Mouse (Mus musculus) embryonic facial prominence, embryonic 11.5 days (tissue): ENCODE data around the gene Phykpl. TPM values are rescaled to one million over a fixed set of nuclear protein-coding genes. Genes with fewer than 3 reads are reported as not detected.
A peak's percentile ranks its signal among the peaks of the same experiment; 100 is the strongest.

Experiments used
- ATAC-seq: fragments of 200-750 bp; cut with Nextera tagmentation; replicated peaks from 2 replicates; pipeline ENCODE4 v1.8.0; 2017; ENCODE audit warnings: low read depth; ENCODE audit not compliant: insufficient number of reproducible peaks, low FRiP score, low TSS enrichment
- DNase-seq: peaks from one replicate; pipeline ENCODE4 v3.0.0-alpha.2; 2015; ENCODE audit warnings: low spot score
- H3K27ac ChIP-seq: fragments of 300-500 bp; sonication (generic); replicated peaks from 2 replicates; pipeline ENCODE4 v1.5.1; 2014; ENCODE audit warnings: mild to moderate bottlenecking, low read depth, low read length, control low read depth
- H3K27me3 ChIP-seq: fragments of 300-500 bp; sonication (generic); 2 replicates; pipeline ENCODE4 v1.6.1; 2014; ENCODE audit warnings: mild to moderate bottlenecking, low read length, moderate library complexity, mixed read lengths; ENCODE audit not compliant: control insufficient read depth, insufficient read depth
- H3K36me3 ChIP-seq: fragments of 300-500 bp; sonication (generic); replicated peaks from 2 replicates; pipeline ENCODE4 v1.6.1; 2014; ENCODE audit warnings: low read depth, mild to moderate bottlenecking, low read length, moderate library complexity, mixed read lengths; ENCODE audit not compliant: control insufficient read depth, insufficient read depth
- H3K4me1 ChIP-seq: fragments of 300-500 bp; sonication (generic); 2 replicates; pipeline ENCODE4 v1.6.1; 2014; ENCODE audit warnings: low read length, mixed read lengths; ENCODE audit not compliant: control insufficient read depth, insufficient read depth
- H3K4me2 ChIP-seq: fragments of 300-500 bp; sonication (generic); 2 replicates; pipeline ENCODE4 v1.6.1; 2014; ENCODE audit warnings: low read depth, mild to moderate bottlenecking, control low read depth, low read length, moderate library complexity
- H3K4me3 ChIP-seq: fragments of 300-500 bp; sonication (generic); 2 replicates; pipeline ENCODE4 v1.5.1; 2014; ENCODE audit warnings: low read depth, low read length, control low read depth
- H3K9ac ChIP-seq: fragments of 300-500 bp; sonication (generic); replicated peaks from 2 replicates; pipeline ENCODE4 v1.6.1; 2014; ENCODE audit warnings: mild to moderate bottlenecking, control low read depth, low read length
- H3K9me3 ChIP-seq: fragments of 300-500 bp; sonication (generic); replicated peaks from 2 replicates; pipeline ENCODE4 v1.6.1; 2016; ENCODE audit warnings: mild to moderate bottlenecking, low read length, inconsistent platforms, mixed read lengths; ENCODE audit not compliant: control insufficient read depth
- WGBS: fragments of 180-500 bp; shearing (Covaris S2); extraction: QIAGEN DNeasy Blood & Tissue Kit; methylation state at CpG from one replicate; pipeline ENCODE4 v1.1.7; 2014; 5-methylcytosine and 5-hydroxymethylcytosine counted together
- polyA plus RNA-seq: library from polyadenylated mRNA; unstranded; fragments of >200 nt; fragmentation: Nextera tagmentation; extraction: Ambion mirVana; gene quantifications from 2 replicates; pipeline ENCODE4 v1.2.1, GENCODE M21; 2014

Phykpl gene
- polyA plus RNA-seq, 1 experiment from 2014 or later, result 8.7 TPM

DNA sequence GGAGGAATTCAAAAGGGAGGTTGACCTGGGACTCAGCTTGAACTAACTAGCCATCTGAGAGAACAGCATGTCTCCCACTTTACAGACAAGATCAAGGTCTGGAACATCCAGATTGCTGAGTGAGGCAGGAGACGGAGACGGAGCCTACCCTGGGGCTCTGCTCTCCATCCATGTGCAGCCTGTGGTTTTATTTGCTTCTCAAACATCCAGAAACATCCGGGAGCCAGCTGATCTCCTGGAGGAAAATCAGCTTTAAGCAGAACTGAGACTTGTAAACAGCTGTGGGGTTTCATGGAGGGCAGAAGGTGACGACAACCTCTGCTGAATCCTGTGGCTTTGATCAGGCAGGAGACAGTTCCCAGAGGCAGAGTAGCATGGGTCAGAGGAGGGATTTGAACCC lies 38.7 kb upstream of the Phykpl start:
- Histone ChIP-seq H3K4me1 (peaks cover 8% of the 10 kb centered on the region), H3K9me3 (no peaks in the 10 kb centered on the region), H3K4me3 (no peak overlapping the region), H3K4me2 (no peak overlapping the region), H3K9ac (no peak overlapping the region), H3K27me3 (no peaks in the 10 kb centered on the region), H3K27ac (no peak overlapping the region), H3K36me3 (no peaks in the 10 kb centered on the region)
- 42% methylated on average over 4 of the region's 4 CpGs for WGBS
- DNase-seq (no peak), ATAC-seq (no peak)

DNA sequence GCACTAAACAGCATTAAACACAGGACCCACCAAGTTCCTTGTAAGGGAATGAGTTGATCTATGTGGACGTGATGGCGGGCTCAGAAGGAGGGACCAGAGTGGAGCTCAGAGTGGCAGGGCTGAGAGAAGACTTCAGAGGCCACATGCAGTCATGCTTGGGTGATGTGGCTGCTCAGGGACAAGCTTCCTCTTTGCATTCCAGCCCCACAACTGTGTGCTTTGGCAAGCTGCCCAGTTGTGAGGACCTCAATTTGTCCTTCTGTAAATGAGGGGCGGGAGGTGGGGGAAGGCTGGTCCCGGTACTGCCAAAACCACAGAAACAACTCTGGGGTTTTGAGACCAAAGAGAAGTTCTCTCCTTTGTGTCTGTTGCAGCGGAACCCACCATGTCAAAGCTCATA lies 33.3 kb upstream of the Phykpl start:
- WGBS, result 82% methylated on average over 5 of the region's 5 CpGs
- no peaks in the 10 kb centered on the region for H3K4me1 ChIP-seq
- H3K4me3 ChIP-seq, result no peak overlapping the region
- no peak overlapping the region for H3K27ac ChIP-seq
- no peaks in the 10 kb centered on the region for H3K9me3 ChIP-seq
- no peaks in the 10 kb centered on the region for H3K36me3 ChIP-seq
- no peaks in the 10 kb centered on the region for H3K27me3 ChIP-seq
- ATAC-seq, result no peak
- H3K4me2 ChIP-seq, result no peak overlapping the region; the same call in 1 of the 2 replicates
- no peak for DNase-seq
- H3K9ac ChIP-seq, result no peak overlapping the region

DNA sequence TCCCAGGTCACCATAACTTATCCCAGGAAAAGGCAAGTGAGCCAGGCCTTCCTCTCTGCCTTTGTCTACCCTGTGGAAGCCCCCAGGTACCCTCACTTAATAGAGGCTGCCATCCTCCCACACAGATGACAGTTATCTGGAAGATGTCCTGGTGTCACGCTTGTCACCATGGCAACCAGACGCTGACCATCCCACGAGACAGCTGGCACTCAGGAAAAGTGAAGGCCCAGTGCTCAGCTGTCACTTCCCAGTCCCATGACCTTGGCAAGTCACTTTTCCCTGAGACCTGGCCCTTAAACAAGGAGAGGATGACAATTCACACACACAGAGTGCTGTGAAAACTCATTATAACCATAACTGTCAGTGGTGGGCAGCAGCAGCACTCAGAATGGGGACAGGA lies 32.5 kb upstream of the Phykpl start:
- no peak overlapping the region for H3K4me3 ChIP-seq
- H3K4me2 ChIP-seq, result no peak overlapping the region
- no peak overlapping the region for H3K9ac ChIP-seq
- no peaks in the 10 kb centered on the region for H3K27me3 ChIP-seq
- DNase-seq (no peak), ATAC-seq (no peak)
- H3K9me3 ChIP-seq, result no peaks in the 10 kb centered on the region
- no peaks in the 10 kb centered on the region for H3K4me1 ChIP-seq
- H3K36me3 ChIP-seq, result no peaks in the 10 kb centered on the region
- H3K27ac ChIP-seq, result no peak overlapping the region
- 73% methylated on average over 3 of the region's 3 CpGs for WGBS

DNA sequence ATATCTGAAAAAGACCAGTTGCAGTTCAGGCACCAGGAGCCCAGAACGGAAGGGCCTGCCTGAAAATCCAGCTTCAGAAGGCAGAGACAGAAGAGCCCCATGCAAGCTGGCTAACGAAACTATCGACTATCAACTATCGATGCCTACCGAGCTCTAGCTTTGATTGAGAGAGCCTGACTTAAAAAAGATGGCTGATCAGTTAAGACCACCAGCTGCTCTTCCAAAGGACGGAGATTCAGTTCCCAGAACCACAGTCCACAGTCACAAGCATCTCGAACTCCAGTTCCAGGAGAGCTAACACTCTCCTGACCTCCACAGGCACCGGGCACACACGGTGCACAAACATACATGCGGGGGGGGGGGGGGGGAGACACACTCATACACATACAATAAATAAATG lies 30.0 kb upstream of the Phykpl start:
- H3K4me2 ChIP-seq, result no peak overlapping the region
- WGBS, result 67% methylated on average over 10 of the region's 10 CpGs
- no peak overlapping the region for H3K4me3 ChIP-seq
- H3K9ac ChIP-seq, result no peak overlapping the region
- DNase-seq, result peak; percentile 36
- H3K27me3 ChIP-seq, result no peaks in the 10 kb centered on the region
- H3K27ac ChIP-seq, result no peak overlapping the region
- H3K9me3 ChIP-seq, result no peaks in the 10 kb centered on the region
- H3K4me1 ChIP-seq, result no peaks in the 10 kb centered on the region
- H3K36me3 ChIP-seq, result no peaks in the 10 kb centered on the region
- ATAC-seq, result no peak

DNA sequence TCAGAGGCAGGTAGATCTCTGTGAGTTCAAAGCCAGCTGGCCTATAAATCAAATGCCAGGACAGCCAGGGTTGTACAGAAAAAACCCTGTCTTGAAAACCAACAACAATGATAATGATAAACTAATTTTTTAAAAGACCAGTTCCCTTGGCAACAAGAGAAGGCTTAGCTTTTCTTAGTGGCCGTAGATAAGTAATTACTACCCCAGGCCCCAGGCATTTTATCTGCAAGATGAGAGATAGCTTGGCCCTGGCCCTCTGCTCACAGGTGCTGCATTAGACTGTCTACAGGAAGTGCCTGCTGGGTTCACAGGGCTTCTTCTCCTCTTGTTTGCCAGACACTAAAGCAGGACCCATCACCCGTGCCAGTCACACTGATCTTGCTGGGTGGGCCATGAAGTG lies 29.5 kb upstream of the Phykpl start:
- no peak for ATAC-seq

DNA sequence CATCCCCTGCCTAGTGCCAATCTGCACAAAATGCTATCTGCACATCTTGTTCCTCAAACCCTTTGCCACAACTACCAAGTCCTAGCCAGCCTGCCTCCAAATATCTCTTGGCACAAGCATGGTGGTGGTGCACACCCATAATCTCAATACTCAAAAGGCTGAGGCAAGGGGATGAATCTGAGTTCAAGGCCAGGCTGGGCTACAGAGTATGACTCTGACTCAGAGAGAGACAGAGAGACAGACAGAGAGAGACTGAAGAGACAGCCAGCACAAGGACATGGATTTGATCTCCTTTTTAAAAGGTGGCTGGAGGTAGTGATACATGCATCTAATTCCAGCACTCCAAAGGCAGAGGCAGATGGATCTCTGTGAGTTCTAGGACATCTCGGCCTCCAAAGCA lies 21.3 kb upstream of the Phykpl start:
- no peak for ATAC-seq
- Histone ChIP-seq H3K4me2 (no peak overlapping the region), H3K27ac (no peak overlapping the region), H3K4me3 (no peak overlapping the region), H3K9me3 (no peaks in the 10 kb centered on the region), H3K4me1 (no peaks in the 10 kb centered on the region), H3K9ac (no peak overlapping the region), H3K27me3 (no peaks in the 10 kb centered on the region), H3K36me3 (no peaks in the 10 kb centered on the region)
- 85% methylated on average over 1 of the region's 1 CpGs for WGBS
- DNase-seq, result no peak

More for the DNA sequence above, 29.5 kb upstream of the Phykpl start:
- no peaks in the 10 kb centered on the region for H3K27me3 ChIP-seq
- no peak for DNase-seq
- 53% methylated on average over 2 of the region's 2 CpGs for WGBS
- no peaks in the 10 kb centered on the region for H3K9me3 ChIP-seq
- H3K27ac ChIP-seq, result no peak overlapping the region
- no peak overlapping the region for H3K4me2 ChIP-seq
- no peak overlapping the region for H3K9ac ChIP-seq
- no peaks in the 10 kb centered on the region for H3K4me1 ChIP-seq
- no peaks in the 10 kb centered on the region for H3K36me3 ChIP-seq
- H3K4me3 ChIP-seq, result no peak overlapping the region

DNA sequence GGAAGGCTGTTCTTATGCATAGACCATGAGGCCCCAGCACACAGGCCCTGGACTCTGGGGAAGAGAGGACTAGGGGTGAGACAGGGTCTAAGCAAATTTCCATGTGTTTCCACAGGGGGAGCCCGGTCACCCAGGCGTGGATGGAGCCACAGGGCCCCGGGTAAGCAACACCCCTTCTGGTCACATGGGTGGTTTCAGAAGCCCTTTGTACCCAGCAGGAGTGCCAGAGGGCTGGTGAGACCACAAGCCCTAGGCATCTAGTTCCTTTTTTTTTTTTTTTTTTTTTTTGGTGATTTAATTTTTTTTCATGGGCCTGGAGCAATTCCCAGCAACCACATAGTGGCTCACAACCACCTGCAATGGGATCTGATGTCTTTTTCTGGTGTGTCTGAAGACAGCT lies 19.5 kb upstream of the Phykpl start:
- no peaks in the 10 kb centered on the region for H3K36me3 ChIP-seq
- no peaks in the 10 kb centered on the region for H3K27me3 ChIP-seq
- H3K9me3 ChIP-seq, result no peaks in the 10 kb centered on the region
- WGBS, result 32% methylated on average over 3 of the region's 3 CpGs
- no peak overlapping the region for H3K4me2 ChIP-seq
- H3K9ac ChIP-seq, result no peak overlapping the region
- ATAC-seq (no peak), DNase-seq (no peak)
- no peak overlapping the region for H3K27ac ChIP-seq
- H3K4me3 ChIP-seq, result no peak overlapping the region
- no peaks in the 10 kb centered on the region for H3K4me1 ChIP-seq

DNA sequence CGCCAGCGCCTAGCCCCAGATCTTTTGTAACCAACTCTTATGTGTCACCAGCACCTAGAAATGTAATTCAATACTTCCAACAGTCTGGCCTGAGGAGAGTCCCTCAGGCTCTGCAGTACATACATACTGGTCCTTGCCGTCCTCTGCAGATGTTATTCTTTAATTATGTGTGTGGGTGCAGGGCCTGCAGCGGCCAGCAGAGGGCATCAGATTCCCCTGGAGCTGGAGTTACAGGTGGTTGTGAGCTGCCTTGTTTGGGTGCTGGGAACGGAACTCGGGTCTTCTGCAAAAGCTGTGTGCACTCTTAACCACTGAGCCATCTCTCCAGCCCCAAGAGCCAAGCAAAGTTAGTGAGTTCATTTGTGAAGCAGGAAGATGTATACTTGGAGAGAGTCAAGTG lies 18.6 kb upstream of the Phykpl start:
- 88% methylated on average over 6 of the region's 6 CpGs for WGBS
- ATAC-seq (no peak), DNase-seq (no peak)
- H3K4me3 ChIP-seq, result no peak overlapping the region
- H3K27me3 ChIP-seq, result no peaks in the 10 kb centered on the region
- H3K4me2 ChIP-seq, result no peak overlapping the region
- H3K9ac ChIP-seq, result no peak overlapping the region
- H3K27ac ChIP-seq, result no peak overlapping the region
- no peaks in the 10 kb centered on the region for H3K4me1 ChIP-seq
- H3K36me3 ChIP-seq, result no peaks in the 10 kb centered on the region
- H3K9me3 ChIP-seq, result no peaks in the 10 kb centered on the region
